Mouse (Mus musculus) myocyte (in vitro differentiated cells): ENCODE measurements around the gene Igsf9b.

Source experiments
- MYOD1 ChIP-seq, 3 experiments: IDR thresholded peaks; one replicate each; pipeline ENCODE4 v1.6.1; 2011; ENCODE audit warnings: control low read depth in 2 of 3, low read depth in 2 of 3, mild to moderate bottlenecking in 2 of 3, moderate library complexity in 1 of 3; ENCODE audit not compliant: insufficient read length in 2 of 3, control insufficient read depth in 1 of 3
- POLR2A ChIP-seq: IDR thresholded peaks from one replicate; pipeline ENCODE4 v1.6.1; 2011; ENCODE audit warnings: low read depth, mild to moderate bottlenecking, control low read depth, moderate library complexity; ENCODE audit not compliant: insufficient read length
- REST ChIP-seq: IDR thresholded peaks from one replicate; pipeline ENCODE4 v1.6.1; 2011; ENCODE audit warnings: mild to moderate bottlenecking, control low read depth, moderate library complexity; ENCODE audit not compliant: insufficient read depth, insufficient read length
- TCF12 ChIP-seq: IDR thresholded peaks from one replicate; pipeline ENCODE4 v1.6.1; 2011; ENCODE audit warnings: mild to moderate bottlenecking, control low read depth; ENCODE audit not compliant: poor library complexity, insufficient read depth, severe bottlenecking

- TF ChIP-seq TCF12 = no peak
- no peak for TF ChIP-seq POLR2A
- no peak for TF ChIP-seq REST
- TF ChIP-seq MYOD1 (IDR thresholded peaks at IDR 0.05; ENCODE audit: control insufficient read depth in 1 of 3, insufficient read length in 2 of 3, low read depth in 2 of 3) = no peak
Measured at GRCm38 (mm10) chr9:27277401-27278087, 21.5 kb upstream of the Igsf9b start.
